8 mouse cellular contexts compared by ENCODE assay signal in the genomic region with DNA sequence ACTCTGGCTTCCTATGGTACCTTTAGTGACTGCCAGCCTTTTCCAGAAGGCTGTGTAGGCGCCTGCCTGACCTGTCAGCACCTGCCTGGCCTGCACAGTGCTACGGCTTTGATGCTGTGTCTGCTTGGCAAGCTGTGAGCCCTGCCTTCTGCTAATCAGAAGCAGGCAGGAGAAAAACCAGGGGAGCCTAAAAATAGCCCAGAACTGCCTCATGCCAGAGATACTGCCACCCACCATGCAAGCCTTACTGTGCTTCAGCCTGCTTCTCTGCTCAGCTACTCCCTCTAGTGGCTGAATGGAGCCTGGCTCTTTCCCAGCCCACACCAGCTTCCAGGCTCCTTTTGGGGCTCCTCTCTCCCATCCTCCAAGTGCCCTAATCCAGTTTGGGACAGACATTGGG. TPM values are rescaled to one million over a fixed set of nuclear protein-coding genes. Genes with fewer than 3 reads are reported as not detected.
DNase-seq lines count a peak whose midpoint lies in the region; ATAC-seq and TF ChIP-seq lines count a peak whose summit lies in the region.

No protein-coding gene starts in this region.

- intact Hi-C loops in heart, adult 2 months (cut with DNase I): loop anchor here (1.0 kb wide), 2 partner anchors 23 to 27 kb away; no protein-coding TSS in a partner anchor

- H3K79me2 ChIP-seq in heart, adult 2 months (replicated peaks; ENCODE audit: control insufficient read depth, insufficient read depth, low read length): no peaks in the 10 kb centered on the region

- WGBS in embryonic facial prominence, embryonic 13.5 days: 18% methylated on average over 2 of the region's 2 CpGs
- WGBS in heart, adult 2 months: 28% methylated on average over 2 of the region's 2 CpGs
- WGBS in kidney, adult 2 months: 49% methylated on average over 2 of the region's 2 CpGs
- WGBS in limb, embryonic 12.5 days: 19% methylated on average over 2 of the region's 2 CpGs
- 75% methylated on average over 2 of the region's 2 CpGs for WGBS in midbrain, embryonic 14.5 days

- H3K27me3 ChIP-seq in embryonic facial prominence, embryonic 13.5 days: no peaks in the 10 kb centered on the region
- H3K27me3 ChIP-seq in heart, adult 2 months (ENCODE audit: control insufficient read depth, insufficient read depth, low read length): no peaks in the 10 kb centered on the region
- H3K27me3 ChIP-seq in kidney, adult 2 months (replicated peaks; ENCODE audit: control insufficient read depth, insufficient read depth, low read length): no peaks in the 10 kb centered on the region
- H3K27me3 ChIP-seq in limb, embryonic 12.5 days: no peaks in the 10 kb centered on the region
- no peaks in the 10 kb centered on the region for H3K27me3 ChIP-seq in midbrain, embryonic 14.5 days (ENCODE audit: control insufficient read depth, insufficient read depth, low read length)

- peaks cover 19% of the 10 kb centered on the region for H3K4me1 ChIP-seq in embryonic facial prominence, embryonic 13.5 days
- H3K4me1 ChIP-seq in heart, adult 2 months (ENCODE audit: control insufficient read depth, insufficient read depth, low read length): peaks cover 14% of the 10 kb centered on the region
- H3K4me1 ChIP-seq in kidney, adult 2 months (ENCODE audit: control insufficient read depth, insufficient read depth, low read length): peaks cover 4% of the 10 kb centered on the region; the same call in 1 of the 2 replicates
- peaks cover 10% of the 10 kb centered on the region for H3K4me1 ChIP-seq in limb, embryonic 12.5 days (replicated peaks)
- H3K4me1 ChIP-seq in midbrain, embryonic 14.5 days (ENCODE audit: control insufficient read depth, insufficient read depth, low read length): no peaks in the 10 kb centered on the region

- peak overlapping the region; percentile 54 for H3K9ac ChIP-seq in embryonic facial prominence, embryonic 13.5 days
- H3K9ac ChIP-seq in heart, adult 2 months (ENCODE audit: low read depth, low read length): no peak overlapping the region
- 0 out of 2 replicates have a peak overlapping the region, but pooled peaks have one; percentile 18 for H3K9ac ChIP-seq in limb, embryonic 12.5 days (replicated peaks)
- H3K9ac ChIP-seq in midbrain, embryonic 14.5 days (replicated peaks; ENCODE audit: low read length): no peak overlapping the region

- peak; percentile 52; the same call in 1 of the 2 replicates for TF ChIP-seq POLR2A in heart, adult 2 months (IDR thresholded peaks at IDR 0.05; ENCODE audit: insufficient read depth, low read depth, low read length)
- TF ChIP-seq POLR2A in kidney, adult 2 months (IDR thresholded peaks at IDR 0.05; ENCODE audit: low read depth, low read length): no peak

- peak; percentile 97 for TF ChIP-seq EP300 in heart, adult 2 months (IDR thresholded peaks at IDR 0.05; ENCODE audit: insufficient read depth, low read depth, low read length)

- DNase-seq in 3T3-L1 (ENCODE audit: low read depth, low spot score): peak; percentile 90
- DNase-seq in adrenal gland, postnatal 36 days: peak; percentile 83 to 89
- DNase-seq in heart, adult 2 months: peak; percentile 83 to 85
- DNase-seq in kidney, adult 2 months: peak; percentile 78
- peak; percentile 78 for DNase-seq in midbrain, embryonic 14.5 days
- peak; percentile 54 for DNase-seq in spleen, adult 12 weeks (ENCODE audit: low spot score)

- H3K4me2 ChIP-seq in embryonic facial prominence, embryonic 13.5 days: peak overlapping the region; percentile 18; the same call in 1 of the 2 replicates
- no peak overlapping the region for H3K4me2 ChIP-seq in limb, embryonic 12.5 days
- H3K4me2 ChIP-seq in midbrain, embryonic 14.5 days (ENCODE audit: low read length): no peak overlapping the region

- peaks cover 99% of the 10 kb centered on the region for H3K36me3 ChIP-seq in embryonic facial prominence, embryonic 13.5 days
- H3K36me3 ChIP-seq in heart, adult 2 months (ENCODE audit: control insufficient read depth, insufficient read depth, low read length): peaks cover 2% of the 10 kb centered on the region; the same call in 1 of the 2 replicates
- H3K36me3 ChIP-seq in kidney, adult 2 months (ENCODE audit: control insufficient read depth, insufficient read depth, low read length): no peaks in the 10 kb centered on the region
- peaks cover 99% of the 10 kb centered on the region for H3K36me3 ChIP-seq in limb, embryonic 12.5 days
- peaks cover 100% of the 10 kb centered on the region for H3K36me3 ChIP-seq in midbrain, embryonic 14.5 days (ENCODE audit: control insufficient read depth, insufficient read depth, low read length)

- no peaks in the 10 kb centered on the region for H3K9me3 ChIP-seq in embryonic facial prominence, embryonic 13.5 days
- H3K9me3 ChIP-seq in limb, embryonic 12.5 days: no peaks in the 10 kb centered on the region
- H3K9me3 ChIP-seq in midbrain, embryonic 14.5 days (ENCODE audit: control insufficient read depth, low read length): no peaks in the 10 kb centered on the region

- ATAC-seq in embryonic facial prominence, embryonic 13.5 days (ENCODE audit: insufficient number of reproducible peaks, insufficient read depth, low FRiP score, low TSS enrichment, low read depth): peak; percentile 75
- ATAC-seq in limb, embryonic 12.5 days (ENCODE audit: insufficient number of reproducible peaks, insufficient read depth, low FRiP score, low TSS enrichment, low read depth): 0 out of 2 replicates have a peak, but pooled peaks have one; percentile 29
- ATAC-seq in midbrain, embryonic 14.5 days (ENCODE audit: low FRiP score, low TSS enrichment): peak; percentile 34; the same call in 1 of the 2 replicates

- H3K27ac ChIP-seq in embryonic facial prominence, embryonic 13.5 days: peak overlapping the region; percentile 76
- H3K27ac ChIP-seq in heart, adult 2 months: peak overlapping the region; percentile 72
- no peak overlapping the region for H3K27ac ChIP-seq in kidney, adult 2 months (ENCODE audit: insufficient read depth, low read depth, low read length)
- 0 out of 2 replicates have a peak overlapping the region, but pooled peaks have one; percentile 12 for H3K27ac ChIP-seq in limb, embryonic 12.5 days
- no peak overlapping the region for H3K27ac ChIP-seq in midbrain, embryonic 14.5 days (replicated peaks; ENCODE audit: low read depth, low read length)

- TF ChIP-seq CTCF in heart, adult 2 months (IDR thresholded peaks at IDR 0.05): no peak; the same call in none of the 2 replicates
- peak; percentile 89 for TF ChIP-seq CTCF in kidney, adult 2 months (conservative IDR thresholded peaks at IDR 0.05; ENCODE audit: insufficient read depth, insufficient read length, low read depth, low read length)

- no peak overlapping the region for H3K4me3 ChIP-seq in embryonic facial prominence, embryonic 13.5 days
- H3K4me3 ChIP-seq in heart, adult 2 months: no peak overlapping the region
- no peak overlapping the region for H3K4me3 ChIP-seq in kidney, adult 2 months (ENCODE audit: insufficient read depth, low read depth, low read length)
- no peak overlapping the region for H3K4me3 ChIP-seq in limb, embryonic 12.5 days (replicated peaks)
- no peak overlapping the region for H3K4me3 ChIP-seq in midbrain, embryonic 14.5 days (replicated peaks; ENCODE audit: low read depth, low read length)

RNA-seq across cellular contexts. Expression of a gene that starts 19.5 kb away (rescaled TPM):
- 10 to 100 TPM; 53.2 to 64.6 TPM for total RNA-seq in adrenal gland, postnatal 36 days (2021)
- 17.9 and 18.5 TPM in 2 replicates for polyA plus RNA-seq in embryonic facial prominence, embryonic 13.5 days (2015; fragmentation: Nextera tagmentation; extraction: Ambion mirVana)
- total RNA-seq in heart, adult 2 months (2021): 10 to 100 TPM; 18.8 to 19.6 TPM
- 35.0 and 39.6 TPM in 2 replicates for polyA plus RNA-seq in heart, adult 2 months (2012; rRNA removed)
- polyA plus RNA-seq in kidney, adult 2 months (2012; rRNA removed): 18.4 and 19.5 TPM in 2 replicates
- 21.8 and 22.8 TPM in 2 replicates for polyA plus RNA-seq in limb, embryonic 12.5 days (2016; fragmentation: Nextera tagmentation; extraction: Ambion mirVana)
- 23.4 and 27.9 TPM in 2 replicates for polyA plus RNA-seq in midbrain, embryonic 14.5 days (2014; fragmentation: Nextera tagmentation; extraction: Ambion mirVana)

RNA-seq across cellular contexts. Expression of a gene that starts 23.4 kb away (rescaled TPM):
- total RNA-seq in adrenal gland, postnatal 36 days (2021): 10 to 100 TPM; 51.4 to 55.6 TPM
- polyA plus RNA-seq in embryonic facial prominence, embryonic 13.5 days (2015; fragmentation: Nextera tagmentation; extraction: Ambion mirVana): 75.6 and 78.9 TPM in 2 replicates
- total RNA-seq in heart, adult 2 months (2021): 10 to 100 TPM; 27.3 to 30.4 TPM
- 18.4 and 19.7 TPM in 2 replicates for polyA plus RNA-seq in heart, adult 2 months (2012; rRNA removed)
- 22.6 and 23.1 TPM in 2 replicates for polyA plus RNA-seq in kidney, adult 2 months (2012; rRNA removed)
- polyA plus RNA-seq in limb, embryonic 12.5 days (2016; fragmentation: Nextera tagmentation; extraction: Ambion mirVana): 63.0 and 72.8 TPM in 2 replicates
- polyA plus RNA-seq in midbrain, embryonic 14.5 days (2014; fragmentation: Nextera tagmentation; extraction: Ambion mirVana): 57.2 and 75.1 TPM in 2 replicates

RNA-seq across cellular contexts. Expression of a gene that starts 23.9 kb away (rescaled TPM):
- total RNA-seq in adrenal gland, postnatal 36 days (2021): 10 to 100 TPM; 84.6 to 86.8 TPM
- polyA plus RNA-seq in embryonic facial prominence, embryonic 13.5 days (2015; fragmentation: Nextera tagmentation; extraction: Ambion mirVana): 118 and 125 TPM in 2 replicates
- 10 to 100 TPM; 29.7 to 33.0 TPM for total RNA-seq in heart, adult 2 months (2021)
- 28.9 and 33.2 TPM in 2 replicates for polyA plus RNA-seq in heart, adult 2 months (2012; rRNA removed)
- polyA plus RNA-seq in kidney, adult 2 months (2012; rRNA removed): 36.9 and 39.3 TPM in 2 replicates
- 132 and 144 TPM in 2 replicates for polyA plus RNA-seq in limb, embryonic 12.5 days (2016; fragmentation: Nextera tagmentation; extraction: Ambion mirVana)
- polyA plus RNA-seq in midbrain, embryonic 14.5 days (2014; fragmentation: Nextera tagmentation; extraction: Ambion mirVana): 107 and 116 TPM in 2 replicates

RNA-seq across cellular contexts. Expression of a gene that starts 30.5 kb away (rescaled TPM):
- under 1 TPM; 0.40 to 0.83 TPM for total RNA-seq in adrenal gland, postnatal 36 days (2021)
- not detected in 2 replicates for polyA plus RNA-seq in embryonic facial prominence, embryonic 13.5 days (2015; fragmentation: Nextera tagmentation; extraction: Ambion mirVana)
- under 1 TPM; 0.18 TPM for total RNA-seq in heart, adult 2 months (2021)
- 0.15 and 0.25 TPM in 2 replicates for polyA plus RNA-seq in heart, adult 2 months (2012; rRNA removed)
- polyA plus RNA-seq in kidney, adult 2 months (2012; rRNA removed): 0.17 and 0.23 TPM in 2 replicates
- polyA plus RNA-seq in limb, embryonic 12.5 days (2016; fragmentation: Nextera tagmentation; extraction: Ambion mirVana): not detected in 2 replicates
- polyA plus RNA-seq in midbrain, embryonic 14.5 days (2014; fragmentation: Nextera tagmentation; extraction: Ambion mirVana): 0.12 TPM in 1 of 2 replicates, not detected in the other

RNA-seq across cellular contexts. Expression of a gene that starts 32.5 kb away (rescaled TPM):
- total RNA-seq in adrenal gland, postnatal 36 days (2021): 10 to 100 TPM; 80.3 to 99.6 TPM
- polyA plus RNA-seq in embryonic facial prominence, embryonic 13.5 days (2015; fragmentation: Nextera tagmentation; extraction: Ambion mirVana): 73.3 and 73.5 TPM in 2 replicates
- 10 to 100 TPM; 40.2 to 42.6 TPM for total RNA-seq in heart, adult 2 months (2021)
- polyA plus RNA-seq in heart, adult 2 months (2012; rRNA removed): 52.9 and 66.5 TPM in 2 replicates
- 87.7 and 105 TPM in 2 replicates for polyA plus RNA-seq in kidney, adult 2 months (2012; rRNA removed)
- polyA plus RNA-seq in limb, embryonic 12.5 days (2016; fragmentation: Nextera tagmentation; extraction: Ambion mirVana): 73.8 and 76.8 TPM in 2 replicates
- polyA plus RNA-seq in midbrain, embryonic 14.5 days (2014; fragmentation: Nextera tagmentation; extraction: Ambion mirVana): 106 and 116 TPM in 2 replicates

Comparison
In these comparisons a context has a peak if more than half of its experiments do, and no peak if none do; other contexts are left out.
1. H3K27ac ChIP-seq: peak in embryonic facial prominence, embryonic 13.5 days (single experiment), heart, adult 2 months (single experiment) and limb, embryonic 12.5 days (single experiment); none in kidney, adult 2 months (single experiment) and midbrain, embryonic 14.5 days (single experiment).
2. H3K9ac ChIP-seq: peak in embryonic facial prominence, embryonic 13.5 days (single experiment) and limb, embryonic 12.5 days (single experiment); none in heart, adult 2 months (single experiment) and midbrain, embryonic 14.5 days (single experiment).
3. Peak in every context shown above with its lines, with median percentiles within 50 percentile points of each other: DNase-seq and ATAC-seq.